Mouse (Mus musculus): Measurements from ENCODE around the gene Timm8b. TPM values are rescaled to one million over a fixed set of nuclear protein-coding genes. Genes with fewer than 3 reads are reported as not detected.

Gene Timm8b
- 247 TPM for polyA plus RNA-seq (2021)

GRCm38 (mm10) chr9:50603189-50603997 is at the start of gene Timm8b, which contains the start of gene Sdhd:
Timm8b (plus strand) TSS chr9:50603910.
Sdhd (minus strand) TSS chr9:50603812.
- no peaks in the 10 kb centered on the region for H3K27me3 ChIP-seq
- ChIA-PET CTCF (interaction anchor here (0.8 to 3.0 kb wide), 3 partner anchors 9 to 75 kb away, joined by 3 to 11 read pairs (median 3); partner anchors contain the start of gene Pts), POLR2A (interaction anchor here (0.7 to 1.3 kb wide), 4 partner anchors 10 to 160 kb away, joined by 3 to 6 read pairs (median 4); partner anchors contain the start of genes Nkapd1 and Pih1d2)
- TF ChIP-seq CTCF (IDR thresholded peaks at IDR 0.05), result no peak
- in situ Hi-C loops (cut with MboI; ENCODE audit: low pct_unique_long_range_greater_than_20kb), result no loop called here
- ATAC-seq, result peak; percentile 90
- peak; percentile 88 for DNase-seq (ENCODE audit: low read depth, low spot score)

GRCm38 (mm10) chr9:50554241-50555093 is 49.2 kb upstream of the Timm8b start, which contains the start of gene Il18:
Il18 (plus strand) TSS chr9:50554827.
- no peak for TF ChIP-seq CTCF (IDR thresholded peaks at IDR 0.05)
- ChIA-PET POLR2A (no interaction called here), CTCF (interaction anchor here (1.1 kb wide), 1 partner anchor 9 kb away, joined by 3 read pairs; no protein-coding TSS in a partner anchor)
- ATAC-seq, result peak; percentile 54
- peaks cover 17% of the 10 kb centered on the region for H3K27me3 ChIP-seq
- in situ Hi-C loops (cut with MboI; ENCODE audit: low pct_unique_long_range_greater_than_20kb), result no loop called here
- DNase-seq (ENCODE audit: low read depth, low spot score), result no peak

DNA sequence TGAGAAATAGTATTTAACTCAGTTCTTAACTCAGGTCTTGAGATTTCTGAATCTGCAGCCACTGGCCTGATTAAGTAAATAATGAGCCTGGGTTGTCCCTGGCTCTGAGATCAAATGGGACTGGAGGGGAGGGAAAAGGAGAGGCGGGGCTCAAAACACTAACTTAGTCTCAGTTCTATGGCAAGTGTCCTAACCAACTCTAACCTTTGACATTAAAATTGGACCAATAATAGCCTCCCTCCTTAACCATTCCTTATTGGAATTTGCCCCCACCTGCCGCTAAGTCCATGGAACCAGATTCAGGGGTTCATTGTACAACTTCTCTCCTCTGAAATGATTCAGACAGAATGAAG is 48.6 kb upstream of the Timm8b start, which contains the start of gene Bco2:
Bco2 (minus strand) TSS at position 88 of the 353 bp plus-strand sequence.
- POLR2A ChIA-PET, result no interaction called here
- CTCF ChIA-PET, result no interaction called here
- in situ Hi-C loops (cut with MboI; ENCODE audit: low pct_unique_long_range_greater_than_20kb), result no loop called here
- TF ChIP-seq CTCF (IDR thresholded peaks at IDR 0.05), result no peak
- peaks cover 20% of the 10 kb centered on the region for H3K27me3 ChIP-seq
- ATAC-seq (no peak), DNase-seq (ENCODE audit: low read depth, low spot score) (no peak)

DNA sequence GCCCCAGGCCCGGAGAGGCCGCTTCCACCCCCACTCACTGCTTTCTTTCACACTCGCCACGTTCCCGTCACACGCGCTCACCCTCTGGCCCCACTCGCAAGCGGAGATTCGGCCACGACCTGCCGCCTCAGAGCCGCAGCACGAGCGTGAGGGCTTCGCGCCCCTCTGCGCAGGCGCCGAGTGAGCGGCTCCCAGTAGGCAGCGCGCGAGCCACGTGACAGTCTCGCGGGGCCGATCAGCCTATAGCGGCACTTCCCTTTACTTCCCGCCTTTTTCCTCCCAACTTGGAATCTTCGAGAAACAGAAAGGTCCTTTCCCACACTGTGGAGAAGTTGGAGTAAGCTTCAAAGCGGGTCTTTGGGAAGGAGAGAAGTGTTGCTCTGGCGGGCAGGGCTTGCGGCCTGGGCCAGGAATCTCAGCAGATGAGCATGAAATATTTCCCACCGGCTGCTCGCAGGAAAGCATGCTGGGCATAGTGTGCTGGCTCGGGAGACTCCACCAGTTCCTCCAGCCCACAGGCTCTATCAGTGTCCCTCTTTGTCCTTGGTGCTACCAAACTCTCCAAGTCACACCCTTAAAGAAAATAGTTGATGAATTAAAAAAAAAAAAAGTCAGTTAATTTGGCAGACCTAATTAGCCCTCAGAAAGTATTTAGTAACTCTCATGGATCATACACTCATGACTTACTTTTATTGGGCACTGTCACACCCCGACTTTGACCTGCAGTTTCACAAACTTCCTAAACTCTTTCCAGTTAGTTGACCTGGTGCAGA is 42.4 kb upstream of the Timm8b start, which contains the start of gene Tex12:
Tex12 (minus strand) TSS at position 181 of the 773 bp plus-strand sequence.
- ATAC-seq (no peak), DNase-seq (ENCODE audit: low read depth, low spot score) (no peak)
- TF ChIP-seq CTCF (IDR thresholded peaks at IDR 0.05), result no peak
- ChIA-PET CTCF (no interaction called here), POLR2A (no interaction called here)
- H3K27me3 ChIP-seq, result peaks cover 20% of the 10 kb centered on the region
- in situ Hi-C loops (cut with MboI; ENCODE audit: low pct_unique_long_range_greater_than_20kb), result no loop called here

DNA sequence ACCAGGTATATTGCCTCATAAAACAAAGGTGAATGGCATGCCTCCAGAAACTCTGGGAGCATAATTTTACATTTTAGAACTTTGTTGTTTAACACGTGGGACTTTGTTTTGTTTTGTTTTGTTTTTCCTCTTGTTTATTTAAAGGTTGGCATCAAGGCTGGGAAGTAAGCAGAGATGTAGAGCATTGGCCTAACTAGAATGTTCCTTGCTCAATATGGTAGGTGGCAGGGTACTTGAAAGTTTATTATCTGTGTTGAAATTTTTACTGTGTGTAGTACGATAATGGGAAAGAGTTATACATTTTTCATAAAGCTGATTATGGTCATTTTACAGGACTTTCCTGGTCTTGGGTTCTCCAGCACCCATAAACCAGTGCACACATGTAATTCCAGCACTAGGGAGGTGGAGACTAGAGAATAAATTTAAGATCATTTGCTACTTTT is 41.8 kb upstream of the Timm8b start:
- POLR2A ChIA-PET, result no interaction called here
- CTCF ChIA-PET, result no interaction called here
- DNase-seq (ENCODE audit: low read depth, low spot score), result no peak
- no peak for TF ChIP-seq CTCF (IDR thresholded peaks at IDR 0.05)
- no peak for ATAC-seq
- in situ Hi-C loops (cut with MboI; ENCODE audit: low pct_unique_long_range_greater_than_20kb), result no loop called here
- peaks cover 17% of the 10 kb centered on the region for H3K27me3 ChIP-seq

DNA sequence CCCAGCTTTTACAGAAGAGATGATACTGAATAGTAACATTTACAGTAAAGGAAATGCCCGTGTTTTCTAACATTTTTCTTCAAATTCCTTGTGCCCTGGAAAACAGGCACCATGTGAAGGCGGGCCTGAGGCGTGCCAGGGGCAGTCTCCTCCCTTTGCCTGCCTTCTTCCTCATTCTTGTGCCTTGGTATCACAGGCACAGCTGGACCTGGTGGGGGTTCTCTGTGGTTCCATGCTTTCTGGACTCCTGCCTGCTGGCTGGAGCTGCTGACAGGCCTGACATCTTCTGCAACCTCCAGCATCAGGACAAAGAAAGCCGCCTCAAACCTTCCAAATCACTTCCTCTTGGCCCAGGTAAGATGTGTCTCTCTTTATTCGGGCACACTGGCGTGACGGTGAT is 38.5 kb upstream of the Timm8b start:
- ATAC-seq, result no peak
- no peaks in the 10 kb centered on the region for H3K27me3 ChIP-seq
- TF ChIP-seq CTCF (IDR thresholded peaks at IDR 0.05), result no peak
- in situ Hi-C loops (cut with MboI; ENCODE audit: low pct_unique_long_range_greater_than_20kb), result no loop called here
- DNase-seq (ENCODE audit: low read depth, low spot score), result no peak
- ChIA-PET CTCF (interaction anchor here (1.1 to 1.6 kb wide), 3 partner anchors 17 to 37 kb away, joined by 3 to 6 read pairs (median 3); no protein-coding TSS in a partner anchor), POLR2A (interaction anchor here (1.1 kb wide), 1 partner anchor 13 kb away, joined by 4 read pairs; no protein-coding TSS in a partner anchor)

GRCm38 (mm10) chr9:50565940-50566339 is 37.8 kb upstream of the Timm8b start:
- CTCF ChIA-PET, result interaction anchor here (1.1 to 2.9 kb wide), 3 partner anchors 17 to 29 kb away, joined by 3 to 9 read pairs (median 6); no protein-coding TSS in a partner anchor
- in situ Hi-C loops (cut with MboI; ENCODE audit: low pct_unique_long_range_greater_than_20kb), result no loop called here
- POLR2A ChIA-PET, result interaction anchor here (1.1 kb wide), 1 partner anchor 13 kb away, joined by 4 read pairs; no protein-coding TSS in a partner anchor
- no peak for TF ChIP-seq CTCF (IDR thresholded peaks at IDR 0.05)
- no peak for ATAC-seq
- no peaks in the 10 kb centered on the region for H3K27me3 ChIP-seq
- no peak for DNase-seq (ENCODE audit: low read depth, low spot score)

DNA sequence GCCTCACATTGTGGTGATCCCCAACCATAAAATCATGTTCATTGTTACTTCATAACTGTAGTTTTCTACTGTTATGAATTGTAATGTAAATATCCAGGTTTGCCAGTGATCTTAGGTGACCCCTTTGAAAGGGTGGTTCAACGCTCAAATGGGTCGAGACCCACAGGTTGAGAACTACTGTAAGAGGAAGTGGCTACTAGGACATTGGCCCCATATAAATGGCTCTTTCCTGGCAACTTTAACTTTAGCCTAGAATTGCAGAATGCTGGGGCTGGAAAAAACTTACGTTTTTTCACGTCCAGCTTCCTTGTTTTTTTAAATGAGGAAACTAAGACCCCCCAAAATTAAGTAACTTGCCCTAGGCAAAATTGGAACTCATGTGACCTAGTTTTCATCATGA is 36.3 kb upstream of the Timm8b start:
- no peak for DNase-seq (ENCODE audit: low read depth, low spot score)
- ChIA-PET POLR2A (no interaction called here), CTCF (interaction anchor here (2.9 kb wide), 1 partner anchor 30 kb away, joined by 9 read pairs; no protein-coding TSS in a partner anchor)
- ATAC-seq, result no peak
- H3K27me3 ChIP-seq, result no peaks in the 10 kb centered on the region
- no peak for TF ChIP-seq CTCF (IDR thresholded peaks at IDR 0.05)
- in situ Hi-C loops (cut with MboI; ENCODE audit: low pct_unique_long_range_greater_than_20kb), result no loop called here

DNA sequence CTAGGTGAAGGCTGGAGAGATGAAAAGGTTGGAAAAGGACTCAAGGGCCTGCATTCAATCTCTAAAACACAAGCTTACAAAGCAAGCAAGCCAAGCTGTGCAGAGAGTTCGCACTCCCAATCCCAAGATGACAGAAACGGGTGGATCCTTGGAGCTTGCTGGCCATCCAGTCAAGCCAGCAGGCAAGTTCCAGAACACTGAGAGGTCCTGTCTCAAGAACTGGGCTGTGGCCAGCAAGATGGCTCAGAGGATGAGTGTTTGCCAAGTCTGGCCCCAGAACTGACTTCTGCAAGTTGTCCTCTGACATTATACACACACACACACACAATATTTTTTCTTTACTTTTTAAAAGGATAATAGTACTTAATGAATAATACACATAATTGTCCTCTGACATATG is 35.8 kb upstream of the Timm8b start:
- ATAC-seq (no peak), DNase-seq (ENCODE audit: low read depth, low spot score) (no peak)
- POLR2A ChIA-PET, result no interaction called here
- CTCF ChIA-PET, result interaction anchor here (2.9 kb wide), 1 partner anchor 31 kb away, joined by 9 read pairs; no protein-coding TSS in a partner anchor
- in situ Hi-C loops (cut with MboI; ENCODE audit: low pct_unique_long_range_greater_than_20kb), result no loop called here
- TF ChIP-seq CTCF (IDR thresholded peaks at IDR 0.05), result no peak
- H3K27me3 ChIP-seq, result no peaks in the 10 kb centered on the region
